9 mouse cellular contexts compared by ENCODE assay signal in the genomic region with DNA sequence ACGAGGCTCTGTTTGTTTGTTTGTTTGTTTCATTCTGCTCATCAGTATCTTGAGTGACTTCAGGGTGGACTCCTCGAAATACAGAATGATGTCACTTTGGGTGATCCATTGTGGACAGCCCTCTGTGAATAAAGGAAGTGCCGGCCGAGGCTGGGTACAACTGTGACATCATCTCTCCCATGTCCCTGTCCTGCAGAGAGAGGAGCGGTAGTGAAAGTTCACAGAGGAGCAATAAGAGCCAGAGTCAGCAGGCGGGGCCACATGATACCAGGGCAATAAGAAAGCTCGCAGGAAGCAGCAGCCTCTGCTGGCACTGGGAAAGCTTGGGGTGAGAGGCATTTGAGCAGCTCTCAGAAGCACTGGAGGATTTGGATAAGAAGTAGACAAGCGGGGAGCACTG.
DNase-seq lines count a peak whose midpoint lies in the region; ATAC-seq lines count a peak whose summit lies in the region.
"Had no signal": no experiment of that assay in that cellular context is flagged by ENCODE, and none has a peak within 500 bp of the region (broad histone marks: within the 10 kb centered on the region; RNA-seq: fewer than 3 reads in every experiment).

No protein-coding gene starts in this region.

- no peak overlapping the region for H3K4me2 ChIP-seq in kidney, embryonic 14.5 days (replicated peaks; ENCODE audit: low read depth, low read length)
- H3K4me2 ChIP-seq in forebrain, embryonic 14.5 days (ENCODE audit: low read length) = no peak overlapping the region
- no peak overlapping the region for H3K4me2 ChIP-seq in midbrain, embryonic 13.5 days (replicated peaks)

- no peaks in the 10 kb centered on the region for H3K27me3 ChIP-seq in kidney, embryonic 14.5 days (ENCODE audit: control insufficient read depth, insufficient read depth, low read length)
- peaks cover 39% of the 10 kb centered on the region for H3K27me3 ChIP-seq in megakaryocyte, embryonic 14.5 days (replicated peaks)
- no peaks in the 10 kb centered on the region for H3K27me3 ChIP-seq in forebrain, embryonic 14.5 days (replicated peaks; ENCODE audit: control insufficient read depth, insufficient read depth, low read length)
- H3K27me3 ChIP-seq in midbrain, embryonic 13.5 days = no peaks in the 10 kb centered on the region

- DNase-seq in kidney, adult 9 months = peak; percentile 43
- peak; percentile 70 to 72 for DNase-seq in gastrocnemius, adult 8-10 months (ENCODE audit: low spot score in 2 of 2)
- DNase-seq in heart, postnatal 4 days = peak; percentile 53
- no peak for DNase-seq in embryo, embryonic 11 days
- no peak for DNase-seq in forebrain, embryonic 14.5 days (ENCODE audit: low spot score)

- WGBS in kidney, embryonic 14.5 days = 28% methylated on average over 8 of the region's 8 CpGs
- 67% methylated on average over 8 of the region's 8 CpGs for WGBS in forebrain, embryonic 14.5 days
- 71% methylated on average over 8 of the region's 8 CpGs for WGBS in midbrain, embryonic 13.5 days

- no peaks in the 10 kb centered on the region for H3K36me3 ChIP-seq in kidney, embryonic 14.5 days (ENCODE audit: control insufficient read depth, insufficient read depth, low read length)
- H3K36me3 ChIP-seq in megakaryocyte, embryonic 14.5 days (replicated peaks; ENCODE audit: low read length) = no peaks in the 10 kb centered on the region
- H3K36me3 ChIP-seq in forebrain, embryonic 14.5 days (ENCODE audit: control insufficient read depth, insufficient read depth, low read length) = no peaks in the 10 kb centered on the region
- no peaks in the 10 kb centered on the region for H3K36me3 ChIP-seq in midbrain, embryonic 13.5 days

- H3K9me3 ChIP-seq in kidney, embryonic 14.5 days (ENCODE audit: control insufficient read depth, low read length) = no peaks in the 10 kb centered on the region
- peaks cover 4% of the 10 kb centered on the region; the same call in 1 of the 2 replicates for H3K9me3 ChIP-seq in megakaryocyte, embryonic 14.5 days
- no peaks in the 10 kb centered on the region for H3K9me3 ChIP-seq in forebrain, embryonic 14.5 days (replicated peaks; ENCODE audit: control insufficient read depth, low read length)
- no peaks in the 10 kb centered on the region for H3K9me3 ChIP-seq in midbrain, embryonic 13.5 days

- H3K27ac ChIP-seq in kidney, embryonic 14.5 days (ENCODE audit: low read depth, low read length) = no peak overlapping the region
- H3K27ac ChIP-seq in forebrain, embryonic 14.5 days (ENCODE audit: low read depth, low read length) = no peak overlapping the region
- H3K27ac ChIP-seq in midbrain, embryonic 13.5 days = no peak overlapping the region

- no peak for ATAC-seq in kidney, embryonic 14.5 days (ENCODE audit: low FRiP score, low TSS enrichment)
- no peak for ATAC-seq in forebrain, embryonic 14.5 days
- no peak for ATAC-seq in midbrain, embryonic 13.5 days

- no peaks in the 10 kb centered on the region for H3K4me1 ChIP-seq in kidney, embryonic 14.5 days (ENCODE audit: control insufficient read depth, insufficient read depth, low read length)
- peaks cover 38% of the 10 kb centered on the region for H3K4me1 ChIP-seq in megakaryocyte, embryonic 14.5 days
- no peaks in the 10 kb centered on the region for H3K4me1 ChIP-seq in forebrain, embryonic 14.5 days (ENCODE audit: control insufficient read depth, insufficient read depth, low read length)
- H3K4me1 ChIP-seq in midbrain, embryonic 13.5 days (replicated peaks) = 0 out of 2 replicates have a peak, but pooled peaks cover 5% of the 10 kb centered on the region

- H3K9ac ChIP-seq in kidney, embryonic 14.5 days (ENCODE audit: low read depth, low read length) = no peak overlapping the region
- H3K9ac ChIP-seq in forebrain, embryonic 14.5 days (ENCODE audit: low read length) = no peak overlapping the region
- H3K9ac ChIP-seq in midbrain, embryonic 13.5 days (replicated peaks) = no peak overlapping the region

- H3K4me3 ChIP-seq in kidney, embryonic 14.5 days (ENCODE audit: low read length) = no peak overlapping the region
- peak overlapping the region; percentile 34 for H3K4me3 ChIP-seq in megakaryocyte, embryonic 14.5 days (replicated peaks)
- H3K4me3 ChIP-seq in forebrain, embryonic 14.5 days (ENCODE audit: low read depth, low read length) = no peak overlapping the region
- H3K4me3 ChIP-seq in midbrain, embryonic 13.5 days (replicated peaks) = no peak overlapping the region
- H3K4me3 ChIP-seq: erythroblast, embryonic 14.5 days had no signal

Comparison
In these comparisons a context has a peak if more than half of its experiments do, and no peak if none do; other contexts are left out.
1. DNase-seq: peak in kidney, adult 9 months (single experiment), gastrocnemius, adult 8-10 months (2 of 2) and heart, postnatal 4 days (single experiment); none in embryo, embryonic 11 days (single experiment) and forebrain, embryonic 14.5 days (single experiment).